Mouse (Mus musculus) ES-E14 (cell line): Measurements from ENCODE around the gene 1110004F10Rik. TPM values are rescaled to one million over a fixed set of nuclear protein-coding genes. Genes with fewer than 3 reads are reported as not detected.

Experiments used
- DNase-seq: peaks from one replicate; pipeline ENCODE4 v3.0.0-alpha.2; 2013; ENCODE audit warnings: low read depth, low spot score
- H3K27ac ChIP-seq: 2 replicates; pipeline ENCODE4 v1.5.1; 2012; ENCODE audit warnings: low read depth, mild to moderate bottlenecking, low read length, moderate library complexity, mixed read lengths; ENCODE audit not compliant: poor library complexity, insufficient read depth, severe bottlenecking
- H3K36me3 ChIP-seq: 2 replicates; pipeline ENCODE4 v1.6.1; 2012; ENCODE audit warnings: mild to moderate bottlenecking, low read length, moderate library complexity, mixed read lengths; ENCODE audit not compliant: control insufficient read depth, poor library complexity, insufficient read depth, severe bottlenecking
- H3K4me1 ChIP-seq, 2 experiments: fragments of 150-350 bp in 1 of 2; sonication (generic) in 1 of 2; 2 replicates each; pipeline ENCODE4 v1.6.1; 2012; ENCODE audit warnings: low read length in 2 of 2, mild to moderate bottlenecking in 1 of 2, mixed read lengths in 1 of 2; ENCODE audit not compliant: control insufficient read depth in 2 of 2, insufficient read depth in 2 of 2, poor library complexity in 1 of 2
- H3K4me3 ChIP-seq, 2 experiments: fragments of 150-350 bp in 1 of 2; sonication (generic) in 1 of 2; 2 replicates each; pipeline ENCODE4 v1.5.1; 2012; ENCODE audit warnings: low read length in 2 of 2, low read depth in 1 of 2, mild to moderate bottlenecking in 1 of 2, mixed read lengths in 1 of 2; ENCODE audit not compliant: insufficient read depth in 1 of 2, poor library complexity in 1 of 2, severe bottlenecking in 1 of 2
- H3K9ac ChIP-seq: 2 replicates; pipeline ENCODE4 v1.6.1; 2012; ENCODE audit warnings: low read depth, mild to moderate bottlenecking, low read length, mixed read lengths; ENCODE audit not compliant: poor library complexity, insufficient read depth, severe bottlenecking
- H3K9me3 ChIP-seq: fragments of 150-350 bp; sonication (generic); 2 replicates; pipeline ENCODE4 v1.6.1; 2012; ENCODE audit warnings: low read depth, mild to moderate bottlenecking, low read length; ENCODE audit not compliant: control insufficient read depth, insufficient read depth
- CHD2 ChIP-seq: IDR thresholded peaks from 2 replicates; pipeline ENCODE4 v1.6.1; 2014; ENCODE audit warnings: mild to moderate bottlenecking, low read depth, low read length, inconsistent platforms
- HCFC1 ChIP-seq: IDR thresholded peaks from 2 replicates; pipeline ENCODE4 v1.6.1; 2012; ENCODE audit warnings: low read length, inconsistent platforms, borderline replicate concordance; ENCODE audit not compliant: insufficient read depth
- MAFK ChIP-seq: IDR thresholded peaks from 2 replicates; pipeline ENCODE4 v1.6.1; 2014; ENCODE audit warnings: mild to moderate bottlenecking, low read depth, low read length, inconsistent platforms; ENCODE audit not compliant: insufficient read depth
- ZC3H11A ChIP-seq: IDR thresholded peaks from 2 replicates; pipeline ENCODE4 v1.6.1; 2012; ENCODE audit warnings: low read depth, mild to moderate bottlenecking, inconsistent platforms, low read length, borderline replicate concordance
- ZNF384 ChIP-seq: IDR thresholded peaks from 2 replicates; pipeline ENCODE4 v1.6.1; 2012; ENCODE audit warnings: low read depth, low read length, inconsistent platforms
- in situ Hi-C, 2 experiments: fragments of 600-800 bp; cut with MboI; formaldehyde crosslinking; loops; one replicate each; pipeline ENCODE4 v1.15.1; 2025; ENCODE audit warnings: low sequenced_read_pairs in 2 of 2, inconsistent platforms in 1 of 2; ENCODE audit not compliant: unreplicated experiment in 2 of 2
- total RNA-seq: library from RNA; depleted of rRNA; stranded (reverse); fragments of 300-350 nt; gene quantifications from 2 replicates; pipeline ENCODE4 v1.2.3, GENCODE M21; 2012

The 1110004F10Rik gene
- total RNA-seq, 1 experiment, result 102 TPM

DNA sequence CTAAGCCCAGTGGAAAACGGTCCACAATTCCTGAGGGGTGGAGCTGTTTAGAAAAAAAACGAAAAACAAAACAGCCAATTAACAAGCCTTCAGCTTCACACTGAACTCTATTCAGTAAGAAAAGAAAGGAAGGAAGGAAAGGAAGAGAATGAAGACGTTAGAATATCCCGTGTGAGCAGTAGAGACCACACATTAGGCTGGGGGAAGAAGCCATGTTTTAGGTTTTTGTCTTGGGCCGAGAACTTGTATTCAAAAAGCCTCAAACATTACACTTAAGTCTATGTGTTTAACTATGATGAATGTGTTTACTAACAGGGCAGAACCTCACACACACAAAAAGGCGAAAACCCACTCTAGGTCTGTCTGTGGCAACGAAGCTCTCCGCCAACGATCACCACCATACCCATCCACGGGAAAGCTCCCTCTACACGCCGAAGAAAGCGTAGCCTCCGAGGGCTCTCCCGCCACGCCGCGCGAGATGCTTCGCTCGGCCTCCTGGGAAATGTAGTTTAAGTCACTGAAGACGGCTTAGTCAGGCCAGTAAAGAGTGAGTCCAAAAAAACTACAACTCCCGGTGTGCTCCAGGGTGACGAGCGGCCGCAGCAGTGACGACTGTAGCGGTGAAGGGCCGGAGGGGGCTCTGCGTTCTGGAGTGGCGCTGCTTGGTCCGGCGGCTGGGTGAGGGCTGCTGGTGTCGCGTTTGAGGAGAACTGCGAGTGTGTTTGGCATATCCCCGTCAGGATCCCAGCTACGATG is 53.7 kb downstream of the 1110004F10Rik start:
- Histone ChIP-seq H3K27ac (peak overlapping the region; percentile 83), H3K9me3 (no peaks in the 10 kb centered on the region), H3K4me3 (peak overlapping the region; percentile 93 to 97), H3K36me3 (no peaks in the 10 kb centered on the region), H3K9ac (peak overlapping the region; percentile 98), H3K4me1 (no peaks in the 10 kb centered on the region)
- TF ChIP-seq CHD2 (peak; percentile 89), ZC3H11A (no peak), MAFK (no peak), ZNF384 (no peak), HCFC1 (peak; percentile 99)
- in situ Hi-C loops, result no loop called here
- DNase-seq, result peak; percentile 92

DNA sequence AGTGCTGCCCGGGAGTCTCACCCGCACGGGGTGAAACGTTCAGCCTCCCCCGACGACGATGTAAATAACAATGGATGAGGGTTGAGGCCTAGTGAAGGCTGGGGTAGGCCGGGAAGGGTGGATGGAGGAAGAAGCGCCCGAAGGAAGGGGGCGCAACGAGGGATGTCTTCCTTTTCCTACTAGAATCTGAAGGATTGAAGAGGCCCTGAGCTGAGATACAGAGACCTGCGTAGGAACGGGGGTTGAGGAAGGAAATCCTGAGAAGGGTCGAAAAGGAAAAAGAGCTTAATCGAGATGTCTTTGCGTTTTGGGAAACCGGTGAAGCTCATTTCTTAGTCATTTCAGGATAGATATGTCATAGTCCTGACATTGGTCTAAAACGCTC is 54.3 kb downstream of the 1110004F10Rik start:
- Histone ChIP-seq H3K9ac (peak overlapping the region; percentile 98), H3K9me3 (no peaks in the 10 kb centered on the region), H3K36me3 (no peaks in the 10 kb centered on the region), H3K4me3 (peak overlapping the region; percentile 88 to 97), H3K4me1 (no peaks in the 10 kb centered on the region), H3K27ac (peak overlapping the region; percentile 83)
- in situ Hi-C loops, result no loop called here
- TF ChIP-seq HCFC1 (no peak), ZC3H11A (0 out of 2 replicates have a peak, but pooled peaks have one; percentile 23), ZNF384 (no peak)
- DNase-seq, result no peak

DNA sequence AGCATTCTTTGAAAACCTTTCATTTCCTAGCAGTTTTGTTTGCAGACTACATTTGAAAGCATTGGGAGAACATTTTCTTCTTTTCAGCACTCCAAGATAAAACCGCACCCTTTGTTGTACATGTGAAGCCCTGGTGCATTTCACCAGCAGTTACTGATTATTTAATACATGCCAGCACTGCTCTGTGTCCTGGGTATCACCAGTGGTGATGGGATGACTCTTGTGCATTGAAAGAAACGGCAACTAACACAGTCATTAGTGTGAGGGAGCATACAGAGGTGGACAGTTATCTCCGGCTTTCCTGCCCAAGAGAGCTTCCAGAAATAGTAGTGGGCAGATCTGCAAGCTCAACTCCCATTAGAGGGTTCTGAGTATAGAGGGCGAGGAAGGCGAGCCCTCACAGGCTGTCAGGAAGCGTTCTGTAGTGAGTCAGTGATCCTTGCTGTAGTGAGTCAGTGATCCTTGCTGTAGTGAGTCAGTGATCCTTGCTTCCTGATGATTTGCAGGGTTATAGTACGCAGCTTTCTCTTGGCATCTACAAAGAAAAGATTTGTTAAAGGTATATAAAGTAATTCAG is 60.8 kb downstream of the 1110004F10Rik start:
- H3K4me1 ChIP-seq, result no peaks in the 10 kb centered on the region
- H3K9ac ChIP-seq, result no peak overlapping the region
- no peak for DNase-seq
- no peak for TF ChIP-seq ZNF384
- TF ChIP-seq HCFC1, result no peak
- TF ChIP-seq MAFK, result no peak
- no peak for TF ChIP-seq ZC3H11A
- no peak for TF ChIP-seq CHD2
- H3K36me3 ChIP-seq, result peaks cover 7% of the 10 kb centered on the region
- H3K27ac ChIP-seq, result no peak overlapping the region
- in situ Hi-C loops, result no loop called here
- H3K4me3 ChIP-seq, result no peak overlapping the region
- no peaks in the 10 kb centered on the region for H3K9me3 ChIP-seq

DNA sequence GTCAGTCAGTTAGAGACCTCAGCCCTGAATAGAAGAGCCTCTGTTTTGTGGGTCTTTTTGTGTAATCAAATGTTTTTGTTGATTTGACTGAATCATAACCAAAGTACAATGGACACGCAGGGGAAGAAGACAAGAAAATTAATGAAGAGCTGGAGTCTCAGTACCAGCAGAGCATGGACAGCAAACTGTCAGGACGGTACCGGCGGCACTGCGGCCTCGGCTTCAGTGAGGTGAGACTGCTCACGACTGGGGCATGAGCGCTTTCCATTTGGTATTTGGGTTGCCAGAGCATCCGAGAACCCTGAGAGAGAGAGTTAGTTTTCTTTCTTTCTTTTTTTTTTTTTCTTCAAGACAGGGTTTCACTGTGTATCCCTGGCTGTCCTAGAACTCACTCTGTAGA is 63.9 kb downstream of the 1110004F10Rik start:
- in situ Hi-C loops, result no loop called here
- no peaks in the 10 kb centered on the region for H3K9me3 ChIP-seq
- no peak for DNase-seq

DNA sequence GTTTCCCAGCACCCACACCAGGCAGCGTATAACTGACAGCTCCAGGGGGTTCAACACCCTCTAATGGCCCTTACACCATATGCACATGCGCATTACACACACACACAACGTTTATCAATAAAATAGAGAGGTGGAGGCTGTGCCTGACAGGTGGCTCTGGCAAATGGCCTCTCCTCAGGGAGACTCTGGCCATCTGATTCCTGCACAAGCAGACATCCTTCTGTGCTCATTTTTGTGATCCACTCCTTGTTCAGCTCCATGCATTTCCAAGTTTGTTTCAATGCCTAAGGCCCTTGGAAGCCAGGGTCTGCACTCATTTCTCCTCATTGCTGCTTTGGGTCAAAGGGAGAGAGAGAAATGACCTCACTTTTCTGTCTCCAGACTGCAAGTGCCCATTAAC is 71.5 kb downstream of the 1110004F10Rik start:
- H3K9me3 ChIP-seq, result no peaks in the 10 kb centered on the region
- H3K27ac ChIP-seq, result no peak overlapping the region
- TF ChIP-seq ZNF384, result no peak
- no peak for TF ChIP-seq ZC3H11A
- no peak for TF ChIP-seq MAFK
- no peak for TF ChIP-seq HCFC1
- no peak for TF ChIP-seq CHD2
- no peak overlapping the region for H3K9ac ChIP-seq
- H3K4me1 ChIP-seq, result no peaks in the 10 kb centered on the region
- no peak overlapping the region for H3K4me3 ChIP-seq
- DNase-seq, result no peak
- H3K36me3 ChIP-seq, result no peaks in the 10 kb centered on the region
- in situ Hi-C loops, result no loop called here

More for the DNA sequence above, 63.9 kb downstream of the 1110004F10Rik start:
- no peak for TF ChIP-seq ZNF384
- TF ChIP-seq CHD2, result no peak
- no peak for TF ChIP-seq MAFK
- TF ChIP-seq HCFC1, result no peak
- TF ChIP-seq ZC3H11A, result no peak
- H3K9ac ChIP-seq, result no peak overlapping the region
- no peak overlapping the region for H3K27ac ChIP-seq
- no peak overlapping the region for H3K4me3 ChIP-seq
- peaks cover 7% of the 10 kb centered on the region for H3K36me3 ChIP-seq
- H3K4me1 ChIP-seq, result no peaks in the 10 kb centered on the region
